17 mouse cellular contexts compared by ENCODE assay signal in the genomic region with DNA sequence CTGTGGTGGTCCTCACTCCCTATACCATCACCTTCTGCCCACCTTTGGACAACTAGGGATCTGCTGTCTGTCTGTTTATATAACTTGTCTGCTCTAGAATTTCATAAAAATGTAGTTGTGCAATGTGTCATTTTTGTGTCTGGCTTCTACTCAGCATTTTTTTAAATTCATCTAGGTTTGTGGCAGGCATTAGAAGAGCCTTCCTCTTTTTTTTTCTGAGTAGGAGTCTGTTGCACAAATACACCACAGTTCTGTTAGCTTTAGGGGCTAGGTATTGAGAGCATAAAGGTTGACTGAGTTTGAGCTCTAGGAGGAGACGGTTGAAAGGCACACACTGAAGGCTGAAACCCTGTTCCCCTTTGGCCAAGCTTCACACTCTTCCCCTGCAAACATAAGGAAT.
"Had no signal": no experiment of that assay in that cellular context is flagged by ENCODE, and none has a peak within 500 bp of the region (broad histone marks: within the 10 kb centered on the region; RNA-seq: fewer than 3 reads in every experiment).

No protein-coding gene starts in this region.

- DNase-seq: kidney, adult 8-10 months; kidney, postnatal 25 days; layer of hippocampus, adult 9-11 months; layer of hippocampus, postnatal 36 days; lung, embryonic 14.5 days; lung, postnatal 14 days; retina, postnatal 1 day; right cerebral cortex, postnatal 4 days; spleen, adult 18-20 months; thymus, adult 18-20 months; thymus, postnatal 14 days had no signal

- H3K9me3 ChIP-seq: limb, embryonic 15.5 days; midbrain, embryonic 15.5 days; neural tube, embryonic 12.5 days had no signal

- H3K4me3 ChIP-seq: limb, embryonic 15.5 days; megakaryocyte, embryonic 14.5 days; midbrain, embryonic 15.5 days; neural tube, embryonic 12.5 days had no signal

- H3K4me2 ChIP-seq: limb, embryonic 15.5 days; lung, embryonic 14.5 days; midbrain, embryonic 11.5 days; midbrain, embryonic 15.5 days; neural tube, embryonic 12.5 days had no signal

- H3K4me1 ChIP-seq: midbrain, embryonic 15.5 days; neural tube, embryonic 12.5 days had no signal

- H3K27ac ChIP-seq: limb, embryonic 15.5 days; midbrain, embryonic 15.5 days; neural tube, embryonic 12.5 days had no signal

- H3K27me3 ChIP-seq: limb, embryonic 15.5 days; midbrain, embryonic 15.5 days; neural tube, embryonic 12.5 days had no signal

- H3K36me3 ChIP-seq: limb, embryonic 15.5 days; midbrain, embryonic 15.5 days; neural tube, embryonic 12.5 days had no signal

- H3K9ac ChIP-seq: limb, embryonic 15.5 days; lung, embryonic 14.5 days; midbrain, embryonic 15.5 days; neural tube, embryonic 12.5 days had no signal

- ATAC-seq: intestine, postnatal 0 days; midbrain, embryonic 15.5 days had no signal
